Mouse (Mus musculus) midbrain, embryonic 12.5 days (tissue): ENCODE data around the gene Kdm4d. TPM values are rescaled to one million over a fixed set of nuclear protein-coding genes. Genes with fewer than 3 reads are reported as not detected.

Experiments used
- ATAC-seq: fragments of 200-750 bp; cut with Nextera tagmentation; 2 replicates; pipeline ENCODE4 v1.8.0; 2017; ENCODE audit warnings: low read depth, moderate TSS enrichment, moderate library complexity; ENCODE audit not compliant: low FRiP score
- H3K27ac ChIP-seq: fragments of 300-500 bp; sonication (generic); replicated peaks from 2 replicates; pipeline ENCODE4 v1.5.1; 2016; ENCODE audit warnings: mild to moderate bottlenecking
- H3K27me3 ChIP-seq: fragments of 300-500 bp; sonication (generic); 2 replicates; pipeline ENCODE4 v1.6.1; 2016; ENCODE audit warnings: mild to moderate bottlenecking
- H3K36me3 ChIP-seq: fragments of 300-500 bp; sonication (generic); 2 replicates; pipeline ENCODE4 v1.6.1; 2016
- H3K4me1 ChIP-seq: fragments of 300-500 bp; sonication (generic); 2 replicates; pipeline ENCODE4 v1.6.1; 2016
- H3K4me2 ChIP-seq: fragments of 300-500 bp; sonication (generic); replicated peaks from 2 replicates; pipeline ENCODE4 v1.6.1; 2016; ENCODE audit warnings: mild to moderate bottlenecking, moderate library complexity
- H3K4me3 ChIP-seq: fragments of 300-500 bp; sonication (generic); 2 replicates; pipeline ENCODE4 v1.5.1; 2016; ENCODE audit warnings: mild to moderate bottlenecking
- H3K9ac ChIP-seq: fragments of 300-500 bp; sonication (generic); replicated peaks from 2 replicates; pipeline ENCODE4 v1.6.1; 2016; ENCODE audit warnings: mild to moderate bottlenecking, moderate library complexity
- H3K9me3 ChIP-seq: fragments of 300-500 bp; sonication (generic); 2 replicates; pipeline ENCODE4 v1.6.1; 2016; ENCODE audit warnings: mild to moderate bottlenecking
- WGBS: fragments of 180-500 bp; shearing (Covaris S2); methylation state at CpG from one replicate; pipeline ENCODE4 v1.1.7; 2016; 5-methylcytosine and 5-hydroxymethylcytosine counted together
- polyA plus RNA-seq: library from polyadenylated mRNA; unstranded; fragments of >200 nt; fragmentation: Nextera tagmentation; extraction: Ambion mirVana; gene quantifications from 2 replicates; pipeline ENCODE4 v1.2.1, GENCODE M21; 2016

Gene Kdm4d
- 0.08 and 0.10 TPM in 2 replicates for polyA plus RNA-seq

DNA sequence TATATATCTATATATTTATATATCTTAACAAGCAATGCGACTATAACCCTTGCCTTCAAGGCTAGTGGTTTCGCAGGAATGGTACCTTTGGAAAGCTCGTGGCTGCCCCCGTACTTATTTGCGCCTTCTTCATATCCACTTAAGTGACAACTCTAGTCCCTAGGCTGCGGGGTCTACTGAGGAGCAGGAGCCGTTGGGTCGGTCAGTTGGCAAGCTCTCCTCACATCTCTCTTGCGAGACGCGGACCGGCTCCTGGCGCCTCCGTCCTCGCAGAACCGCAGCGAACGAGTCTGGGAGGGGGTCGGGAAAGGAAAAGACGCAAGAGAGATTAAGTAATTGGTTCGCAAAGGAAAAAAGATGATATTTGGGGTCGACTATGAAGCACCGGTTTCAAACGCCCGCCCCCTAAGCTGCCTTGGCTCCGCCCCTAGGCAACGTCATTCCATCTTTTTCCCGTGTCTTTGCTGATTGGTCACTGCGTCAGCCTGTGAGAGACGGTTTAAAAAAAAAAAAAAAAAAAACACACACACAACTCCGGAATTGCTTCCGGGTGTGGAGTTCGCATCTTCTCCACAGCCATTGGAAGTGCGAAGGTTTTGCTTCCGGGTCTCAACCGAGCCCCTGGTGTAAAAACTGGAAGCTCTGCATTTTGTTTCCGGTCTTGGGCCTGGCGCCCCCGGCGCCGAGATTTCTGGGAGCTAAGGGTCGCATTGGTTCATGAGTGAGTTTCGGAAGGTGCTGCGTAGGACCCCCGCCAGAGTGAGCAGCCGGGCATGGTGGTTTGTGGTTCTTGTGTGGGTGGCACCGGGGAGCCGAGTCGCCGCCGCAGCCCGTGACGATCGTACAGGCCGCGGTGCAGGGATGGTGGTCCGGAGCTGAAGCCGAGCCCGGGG lies at the start of gene Kdm4d, which contains the start of gene Cwc15:
Gene Kdm4d, minus strand, starts transcription at position 460 of the 893 bp plus-strand sequence.
Gene Cwc15, plus strand, starts transcription at position 595 of the 893 bp plus-strand sequence.
- Histone ChIP-seq H3K4me2 (peak within 1 kb of the TSS; percentile 84), H3K4me3 (peak within 1 kb of the TSS; percentile 75), H3K9me3 (no peaks in the 10 kb centered on the region), H3K36me3 (peaks cover 30% of the 10 kb centered on the region), H3K27ac (peak within 1 kb of the TSS; percentile 68), H3K27me3 (no peaks in the 10 kb centered on the region), H3K4me1 (peaks cover 10% of the 10 kb centered on the region), H3K9ac (peak within 1 kb of the TSS; percentile 85)
- under 1% methylated on average over 59 of the region's 59 CpGs for WGBS
- ATAC-seq, result peak; percentile 99

- Histone ChIP-seq H3K4me1 (no peaks in the 10 kb centered on the region), H3K36me3 (peaks cover 83% of the 10 kb centered on the region), H3K4me3 (no peak overlapping the region), H3K27me3 (no peaks in the 10 kb centered on the region), H3K9ac (no peak overlapping the region), H3K9me3 (no peaks in the 10 kb centered on the region), H3K27ac (no peak overlapping the region), H3K4me2 (no peak overlapping the region)
- ATAC-seq, result no peak
- 88% methylated on average over 11 of the region's 11 CpGs for WGBS
These were observed 48.1 kb upstream of the Kdm4d start for GRCm38 (mm10) chr9:14548366-14548761.

- 88% methylated on average over 12 of the region's 12 CpGs for WGBS
These were observed 47.5 kb upstream of the Kdm4d start for GRCm38 (mm10) chr9:14547584-14548365.

GRCm38 (mm10) chr9:14544034-14544757 lies 43.9 kb upstream of the Kdm4d start:
- peaks cover 86% of the 10 kb centered on the region for H3K36me3 ChIP-seq
- 73% methylated on average over 9 of the region's 9 CpGs for WGBS
- ATAC-seq, result no peak
- no peaks in the 10 kb centered on the region for H3K27me3 ChIP-seq
- no peak overlapping the region for H3K27ac ChIP-seq
- H3K9me3 ChIP-seq, result no peaks in the 10 kb centered on the region
- H3K4me3 ChIP-seq, result no peak overlapping the region
- no peak overlapping the region for H3K9ac ChIP-seq
- no peak overlapping the region for H3K4me2 ChIP-seq
- no peaks in the 10 kb centered on the region for H3K4me1 ChIP-seq

More at GRCm38 (mm10) chr9:14547584-14548365, 47.5 kb upstream of the Kdm4d start:
- H3K27me3 ChIP-seq, result no peaks in the 10 kb centered on the region
- peaks cover 87% of the 10 kb centered on the region for H3K36me3 ChIP-seq
- H3K9me3 ChIP-seq, result no peaks in the 10 kb centered on the region
- H3K9ac ChIP-seq, result no peak overlapping the region
- H3K4me3 ChIP-seq, result no peak overlapping the region
- H3K4me1 ChIP-seq, result no peaks in the 10 kb centered on the region
- ATAC-seq, result no peak
- H3K27ac ChIP-seq, result no peak overlapping the region
- H3K4me2 ChIP-seq, result no peak overlapping the region

DNA sequence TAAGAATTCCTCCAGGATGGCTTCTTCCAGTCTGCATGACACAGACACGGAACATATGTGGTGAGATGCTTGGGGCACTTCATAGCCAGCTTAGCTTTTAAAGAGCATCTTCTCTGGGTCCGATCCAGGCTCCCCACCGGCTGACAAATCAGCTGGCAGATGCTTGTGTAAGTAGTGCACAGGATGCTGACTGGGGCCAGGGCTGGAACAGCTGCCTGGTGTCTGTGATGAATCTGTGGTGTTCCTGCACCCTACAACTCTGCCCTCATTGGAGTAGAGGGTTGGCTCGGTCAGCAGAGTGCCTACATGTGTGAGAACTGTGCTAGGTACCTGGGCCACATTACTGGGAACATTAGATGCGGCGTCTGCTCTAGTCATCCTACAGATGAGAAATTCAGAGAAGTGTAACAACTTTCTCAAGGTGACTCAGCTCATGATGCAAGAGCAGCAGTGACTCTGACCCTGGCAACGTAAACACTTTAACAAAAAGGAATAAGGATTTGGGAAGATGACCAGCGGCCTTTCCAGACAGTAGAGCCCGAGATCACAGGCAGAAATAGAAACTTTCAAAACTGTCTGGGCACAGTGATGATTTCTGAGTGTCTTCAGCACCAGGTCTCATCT lies 34.7 kb upstream of the Kdm4d start:
- no peaks in the 10 kb centered on the region for H3K9me3 ChIP-seq
- H3K27me3 ChIP-seq, result no peaks in the 10 kb centered on the region
- 86% methylated on average over 9 of the region's 9 CpGs for WGBS
- ATAC-seq, result no peak
- no peak overlapping the region for H3K27ac ChIP-seq
- no peak overlapping the region for H3K9ac ChIP-seq
- peaks cover 9% of the 10 kb centered on the region; the same call in 1 of the 2 replicates for H3K36me3 ChIP-seq
- H3K4me2 ChIP-seq, result no peak overlapping the region
- H3K4me3 ChIP-seq, result no peak overlapping the region
- H3K4me1 ChIP-seq, result peaks cover 7% of the 10 kb centered on the region; the same call in 1 of the 2 replicates

DNA sequence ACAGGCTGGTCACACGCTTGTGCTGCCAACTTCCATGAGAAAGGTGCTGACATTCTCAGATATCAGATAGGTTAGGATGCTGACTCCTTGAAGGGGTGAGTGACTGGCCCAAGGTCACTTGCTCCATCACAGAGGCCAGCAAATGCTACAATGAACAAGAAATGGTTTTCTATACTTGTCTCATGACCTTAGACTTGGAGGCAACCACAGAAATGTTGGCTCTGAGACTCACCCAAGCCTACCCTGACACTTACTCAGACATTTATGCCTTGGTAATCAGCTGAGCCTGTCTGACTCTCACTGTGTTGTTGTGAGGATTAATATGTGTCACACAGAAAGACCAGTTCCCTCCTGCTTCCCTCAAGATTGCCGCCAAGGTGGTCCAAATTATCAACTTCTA lies 33.4 kb upstream of the Kdm4d start:
- Histone ChIP-seq H3K27ac (no peak overlapping the region), H3K9ac (no peak overlapping the region), H3K9me3 (no peaks in the 10 kb centered on the region), H3K4me3 (no peak overlapping the region), H3K4me2 (no peak overlapping the region), H3K27me3 (no peaks in the 10 kb centered on the region), H3K4me1 (peaks cover 7% of the 10 kb centered on the region; the same call in 1 of the 2 replicates), H3K36me3 (no peaks in the 10 kb centered on the region)
- WGBS, result 93% methylated on average over 2 of the region's 2 CpGs
- ATAC-seq, result no peak

DNA sequence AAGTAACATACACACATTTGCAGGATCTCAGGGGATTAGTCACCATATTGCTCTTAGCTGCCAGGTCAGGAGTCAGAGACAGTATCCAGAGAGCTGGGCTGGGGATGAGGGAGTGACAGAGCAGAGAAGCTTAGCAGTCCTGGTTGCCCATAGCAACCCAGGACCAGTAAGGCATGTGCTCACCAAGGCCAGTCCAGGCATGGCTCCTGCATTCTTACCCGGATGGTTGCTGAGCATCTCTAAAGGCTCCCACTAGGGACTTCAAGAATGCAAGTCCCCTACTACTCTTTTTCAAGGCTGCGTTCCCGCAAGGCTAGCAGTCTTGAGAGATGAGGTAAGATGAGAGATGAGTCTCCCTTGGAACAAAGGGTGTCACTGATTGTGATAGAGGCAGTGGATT lies 32.0 kb upstream of the Kdm4d start:
- peaks cover 7% of the 10 kb centered on the region; the same call in 1 of the 2 replicates for H3K4me1 ChIP-seq
- WGBS, result 20% methylated on average over 3 of the region's 3 CpGs
- ATAC-seq, result peak; percentile 75
- no peaks in the 10 kb centered on the region for H3K27me3 ChIP-seq
- no peaks in the 10 kb centered on the region for H3K36me3 ChIP-seq
- H3K9ac ChIP-seq, result no peak overlapping the region
- H3K4me2 ChIP-seq, result no peak overlapping the region
- H3K27ac ChIP-seq, result 0 out of 2 replicates have a peak overlapping the region, but pooled peaks have one; percentile 7
- H3K9me3 ChIP-seq, result no peaks in the 10 kb centered on the region
- H3K4me3 ChIP-seq, result no peak overlapping the region

GRCm38 (mm10) chr9:14530004-14530403 lies 29.7 kb upstream of the Kdm4d start:
- H3K27me3 ChIP-seq, result no peaks in the 10 kb centered on the region
- no peak overlapping the region for H3K4me2 ChIP-seq
- no peak overlapping the region for H3K9ac ChIP-seq
- H3K4me3 ChIP-seq, result no peak overlapping the region
- H3K36me3 ChIP-seq, result no peaks in the 10 kb centered on the region
- ATAC-seq, result no peak
- WGBS, result 78% methylated on average over 5 of the region's 5 CpGs
- H3K27ac ChIP-seq, result no peak overlapping the region
- peaks cover 7% of the 10 kb centered on the region; the same call in 1 of the 2 replicates for H3K4me1 ChIP-seq
- H3K9me3 ChIP-seq, result no peaks in the 10 kb centered on the region

DNA sequence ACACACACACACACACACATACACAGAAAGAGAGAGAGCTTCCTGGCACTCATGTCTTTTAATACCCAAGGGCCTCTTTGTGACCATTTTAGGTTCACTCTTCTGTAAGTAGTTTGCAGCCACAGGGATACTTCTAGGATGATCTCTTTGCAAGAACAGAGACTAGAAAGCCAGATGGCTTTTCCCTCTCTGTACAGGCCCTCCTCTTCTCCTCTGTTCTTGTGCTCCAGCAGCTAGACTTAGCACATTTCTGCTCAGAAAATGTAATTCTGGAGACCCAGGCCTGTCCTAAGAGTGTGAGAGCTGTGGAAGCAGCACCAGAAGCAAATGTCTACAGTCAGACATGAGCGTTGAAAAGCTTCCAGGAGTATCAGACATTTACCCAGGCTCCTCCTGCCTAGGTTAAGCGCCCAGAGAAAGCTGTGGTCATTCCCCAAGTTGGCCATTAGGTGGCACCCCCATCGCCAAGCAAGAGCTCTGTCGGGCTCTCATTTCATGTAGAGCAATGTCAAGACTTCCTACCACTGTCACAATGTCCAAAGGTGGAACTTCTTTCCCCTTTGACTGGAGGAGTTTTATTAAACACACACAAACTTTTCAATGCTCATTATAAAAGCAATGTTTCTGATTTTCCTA lies 23.2 kb upstream of the Kdm4d start:
- Histone ChIP-seq H3K4me3 (no peak overlapping the region), H3K27ac (no peak overlapping the region), H3K4me2 (no peak overlapping the region), H3K9ac (no peak overlapping the region), H3K9me3 (no peaks in the 10 kb centered on the region), H3K4me1 (no peaks in the 10 kb centered on the region), H3K27me3 (no peaks in the 10 kb centered on the region), H3K36me3 (no peaks in the 10 kb centered on the region)
- 14% methylated on average over 4 of the region's 4 CpGs for WGBS
- peak; percentile 72; the same call in 1 of the 2 replicates for ATAC-seq

- Histone ChIP-seq H3K4me2 (no peak overlapping the region), H3K9ac (no peak overlapping the region), H3K27ac (no peak overlapping the region), H3K4me1 (no peaks in the 10 kb centered on the region), H3K4me3 (no peak overlapping the region), H3K36me3 (no peaks in the 10 kb centered on the region), H3K9me3 (no peaks in the 10 kb centered on the region), H3K27me3 (no peaks in the 10 kb centered on the region)
- WGBS, result 40% methylated on average over 2 of the region's 2 CpGs
- ATAC-seq, result no peak
These were observed 21.4 kb upstream of the Kdm4d start for GRCm38 (mm10) chr9:14521695-14522094.
